Mouse (Mus musculus): Measurements from ENCODE around the gene Pmpca.

The Pmpca gene

GRCm38 (mm10) chr2:26434791-26435572 is 45.8 kb downstream of the Pmpca start:
- no peak for DNase-seq

- DNase-seq, result no peak
Measured at GRCm38 (mm10) chr2:26437221-26437620, 48.1 kb downstream of the Pmpca start.

- DNase-seq, result no peak
Measured at GRCm38 (mm10) chr2:26438373-26438772, 49.2 kb downstream of the Pmpca start.

GRCm38 (mm10) chr2:26439671-26440070 is 50.5 kb downstream of the Pmpca start:
- DNase-seq, result no peak

- no peak for DNase-seq
Measured at GRCm38 (mm10) chr2:26441261-26441660, 52.1 kb downstream of the Pmpca start.

DNA sequence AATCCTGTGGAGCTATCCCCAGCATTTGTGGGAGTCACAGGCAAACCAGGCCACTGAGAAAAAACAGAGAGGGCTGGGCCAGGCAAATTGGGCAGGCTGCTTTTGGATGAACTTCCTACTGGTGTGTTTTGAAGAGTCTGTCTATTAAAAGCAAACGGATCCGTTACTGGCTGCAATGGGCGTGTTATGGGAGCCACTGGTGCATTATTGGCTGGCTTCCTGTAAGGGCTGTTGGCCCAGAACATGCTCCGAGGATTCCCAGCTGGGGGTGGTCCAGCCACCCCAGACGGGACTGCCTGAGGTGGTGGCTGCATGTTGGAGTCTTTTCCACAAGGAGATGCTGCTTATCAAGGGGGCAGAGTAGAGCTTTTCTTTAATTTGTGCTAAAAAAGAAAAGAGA is 52.5 kb downstream of the Pmpca start:
- no peak for DNase-seq

GRCm38 (mm10) chr2:26442843-26443242 is 53.7 kb downstream of the Pmpca start:
- DNase-seq, result no peak

GRCm38 (mm10) chr2:26443876-26444275 is 54.7 kb downstream of the Pmpca start:
- no peak for DNase-seq

- no peak for DNase-seq
Measured at GRCm38 (mm10) chr2:26444368-26444767, 55.2 kb downstream of the Pmpca start.

DNA sequence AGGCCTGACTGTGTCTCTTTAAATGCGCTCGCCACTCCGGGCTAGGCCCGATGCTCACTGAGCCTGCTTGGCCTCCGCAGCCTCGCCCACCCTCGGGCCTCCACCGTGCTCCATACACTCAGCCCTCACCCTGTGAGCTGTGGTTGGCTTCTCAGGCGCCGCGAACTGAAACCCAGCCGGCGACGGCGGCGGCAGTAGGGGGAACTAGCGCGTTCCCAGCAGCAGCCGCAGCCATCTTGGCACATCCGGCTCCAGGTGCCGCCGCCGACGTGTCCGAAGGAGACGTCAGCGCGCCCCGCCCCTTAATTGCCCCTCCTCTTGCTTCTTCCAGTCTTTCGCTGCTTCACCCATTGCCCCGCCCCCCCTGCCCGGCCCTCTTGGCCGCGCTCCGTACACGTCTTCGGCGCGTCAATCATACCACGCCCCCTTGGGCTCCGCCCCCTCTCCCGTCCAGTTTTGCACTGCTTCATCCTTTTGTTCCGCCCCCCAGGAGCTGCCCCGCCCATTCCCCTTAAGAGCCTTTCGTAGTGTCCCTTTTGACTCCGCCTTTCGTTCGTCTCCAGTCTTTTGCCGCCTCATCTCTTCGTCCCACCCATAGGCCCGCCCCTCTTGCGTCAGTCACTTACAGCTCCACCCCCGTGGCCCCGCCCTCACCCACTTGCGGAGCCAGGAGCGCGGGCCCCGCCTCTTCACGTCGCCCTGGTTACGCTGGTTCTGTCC is 56.0 kb downstream of the Pmpca start, which contains the start of gene Sec16a:
Sec16a (minus strand) TSS at position 271 of the 720 bp plus-strand sequence.
- peak; percentile 100 for DNase-seq

- peak; percentile 93 to 98 for DNase-seq
Measured at GRCm38 (mm10) chr2:26445666-26446445, 56.7 kb downstream of the Pmpca start.

GRCm38 (mm10) chr2:26446671-26447070 is 57.5 kb downstream of the Pmpca start:
- DNase-seq, result no peak

Measured in cerebellum, postnatal 25 days (tissue).